Mouse (Mus musculus) heart, embryonic 13.5 days (tissue): ENCODE results near the gene Deup1. TPM values are rescaled to one million over a fixed set of nuclear protein-coding genes. Genes with fewer than 3 reads are reported as not detected.

Experiments used
- ATAC-seq: fragments of 200-750 bp; cut with Nextera tagmentation; 2 replicates; pipeline ENCODE4 v1.8.0; 2017; ENCODE audit warnings: moderate TSS enrichment; ENCODE audit not compliant: insufficient number of reproducible peaks, low FRiP score, low TSS enrichment; ENCODE audit errors: extremely low read depth
- H3K27ac ChIP-seq: fragments of 300-500 bp; sonication (generic); replicated peaks from 2 replicates; pipeline ENCODE4 v1.5.1; 2015; ENCODE audit warnings: moderate library complexity, mild to moderate bottlenecking, inconsistent platforms
- H3K27me3 ChIP-seq: fragments of 300-500 bp; sonication (generic); replicated peaks from 2 replicates; pipeline ENCODE4 v1.6.1; 2015; ENCODE audit warnings: mild to moderate bottlenecking, inconsistent platforms
- H3K36me3 ChIP-seq: fragments of 300-500 bp; sonication (generic); 2 replicates; pipeline ENCODE4 v1.6.1; 2015; ENCODE audit warnings: mild to moderate bottlenecking, inconsistent platforms
- H3K4me1 ChIP-seq: fragments of 300-500 bp; sonication (generic); 2 replicates; pipeline ENCODE4 v1.6.1; 2015; ENCODE audit warnings: inconsistent platforms
- H3K4me2 ChIP-seq: fragments of 300-500 bp; sonication (generic); 2 replicates; pipeline ENCODE4 v1.6.1; 2015; ENCODE audit warnings: inconsistent platforms, mild to moderate bottlenecking, moderate library complexity
- H3K4me3 ChIP-seq: fragments of 300-500 bp; sonication (generic); 2 replicates; pipeline ENCODE4 v1.5.1; 2015; ENCODE audit warnings: moderate library complexity, mild to moderate bottlenecking, inconsistent platforms
- H3K9ac ChIP-seq: fragments of 300-500 bp; sonication (generic); 2 replicates; pipeline ENCODE4 v1.6.1; 2015; ENCODE audit warnings: inconsistent platforms, mild to moderate bottlenecking, moderate library complexity
- H3K9me3 ChIP-seq: fragments of 300-500 bp; sonication (generic); 2 replicates; pipeline ENCODE4 v1.6.1; 2016; ENCODE audit warnings: inconsistent platforms
- WGBS: fragments of 180-500 bp; shearing (Covaris S2); methylation state at CpG from one replicate; pipeline ENCODE4 v1.1.7; 2015; ENCODE audit warnings: mixed read lengths; 5-methylcytosine and 5-hydroxymethylcytosine counted together
- polyA plus RNA-seq: library from polyadenylated mRNA; unstranded; fragments of >200 nt; fragmentation: Nextera tagmentation; extraction: Ambion mirVana; gene quantifications from 2 replicates; pipeline ENCODE4 v1.2.1, GENCODE M21; 2015

Deup1 gene
- polyA plus RNA-seq, 1 experiment from 2014 or later: 0.15 TPM

- H3K4me1 ChIP-seq: no peaks in the 10 kb centered on the region
- no peak overlapping the region for H3K4me2 ChIP-seq
- no peak overlapping the region for H3K27ac ChIP-seq
- no peak for ATAC-seq
- H3K4me3 ChIP-seq: no peak overlapping the region
- no peak overlapping the region for H3K9ac ChIP-seq
- WGBS: 61% methylated on average over 6 of the region's 6 CpGs
- H3K36me3 ChIP-seq: no peaks in the 10 kb centered on the region
- H3K27me3 ChIP-seq: no peaks in the 10 kb centered on the region
- H3K9me3 ChIP-seq: no peaks in the 10 kb centered on the region
These were observed 40.4 kb downstream of the Deup1 start for GRCm38 (mm10) chr9:15587157-15587854.

- H3K27ac ChIP-seq: no peak overlapping the region
- no peak overlapping the region for H3K9ac ChIP-seq
- H3K9me3 ChIP-seq: no peaks in the 10 kb centered on the region
- no peak overlapping the region for H3K4me2 ChIP-seq
- no peaks in the 10 kb centered on the region for H3K4me1 ChIP-seq
- 88% methylated on average over 1 of the region's 1 CpGs for WGBS
- H3K27me3 ChIP-seq: no peaks in the 10 kb centered on the region
- no peak overlapping the region for H3K4me3 ChIP-seq
- no peaks in the 10 kb centered on the region for H3K36me3 ChIP-seq
- no peak for ATAC-seq
These were observed 41.8 kb downstream of the Deup1 start for GRCm38 (mm10) chr9:15585956-15586355.

- Histone ChIP-seq H3K4me3 (no peak overlapping the region), H3K36me3 (no peaks in the 10 kb centered on the region)
These were observed 43.5 kb downstream of the Deup1 start for GRCm38 (mm10) chr9:15584209-15584608.

GRCm38 (mm10) chr9:15582026-15582425 lies 45.7 kb downstream of the Deup1 start:
- Histone ChIP-seq H3K27ac (no peak overlapping the region), H3K36me3 (no peaks in the 10 kb centered on the region), H3K4me1 (no peaks in the 10 kb centered on the region), H3K4me2 (no peak overlapping the region), H3K9ac (no peak overlapping the region), H3K9me3 (no peaks in the 10 kb centered on the region), H3K4me3 (no peak overlapping the region), H3K27me3 (no peaks in the 10 kb centered on the region)
- ATAC-seq: no peak
- WGBS: 85% methylated on average over 5 of the region's 5 CpGs

More at GRCm38 (mm10) chr9:15584209-15584608, 43.5 kb downstream of the Deup1 start:
- Histone ChIP-seq H3K9ac (no peak overlapping the region), H3K9me3 (no peaks in the 10 kb centered on the region), H3K27ac (no peak overlapping the region), H3K27me3 (no peaks in the 10 kb centered on the region), H3K4me2 (no peak overlapping the region), H3K4me1 (no peaks in the 10 kb centered on the region)
- 64% methylated on average over 9 of the region's 9 CpGs for WGBS
- no peak for ATAC-seq

- no peak for ATAC-seq
- Histone ChIP-seq H3K9me3 (no peaks in the 10 kb centered on the region), H3K4me1 (no peaks in the 10 kb centered on the region), H3K4me3 (no peak overlapping the region), H3K27ac (no peak overlapping the region), H3K27me3 (no peaks in the 10 kb centered on the region), H3K4me2 (no peak overlapping the region), H3K36me3 (no peaks in the 10 kb centered on the region), H3K9ac (no peak overlapping the region)
- 72% methylated on average over 6 of the region's 6 CpGs for WGBS
These were observed 47.6 kb downstream of the Deup1 start for GRCm38 (mm10) chr9:15580176-15580575.

GRCm38 (mm10) chr9:15578946-15579345 lies 48.8 kb downstream of the Deup1 start:
- Histone ChIP-seq H3K4me3 (no peak overlapping the region), H3K9ac (no peak overlapping the region), H3K4me2 (no peak overlapping the region), H3K27me3 (no peaks in the 10 kb centered on the region), H3K9me3 (no peaks in the 10 kb centered on the region), H3K27ac (no peak overlapping the region), H3K36me3 (no peaks in the 10 kb centered on the region), H3K4me1 (no peaks in the 10 kb centered on the region)
- WGBS: 84% methylated on average over 9 of the region's 9 CpGs
- ATAC-seq: no peak

GRCm38 (mm10) chr9:15578427-15578826 lies 49.3 kb downstream of the Deup1 start:
- Histone ChIP-seq H3K4me1 (no peaks in the 10 kb centered on the region), H3K9ac (no peak overlapping the region), H3K4me2 (no peak overlapping the region), H3K4me3 (no peak overlapping the region), H3K9me3 (no peaks in the 10 kb centered on the region), H3K27me3 (no peaks in the 10 kb centered on the region), H3K36me3 (no peaks in the 10 kb centered on the region), H3K27ac (no peak overlapping the region)
- WGBS: 57% methylated on average over 1 of the region's 1 CpGs
- no peak for ATAC-seq

GRCm38 (mm10) chr9:15574750-15575454 lies 52.8 kb downstream of the Deup1 start:
- Histone ChIP-seq H3K27ac (no peak overlapping the region), H3K9ac (no peak overlapping the region), H3K4me2 (no peak overlapping the region), H3K9me3 (no peaks in the 10 kb centered on the region), H3K4me3 (no peak overlapping the region), H3K4me1 (no peaks in the 10 kb centered on the region), H3K36me3 (no peaks in the 10 kb centered on the region), H3K27me3 (no peaks in the 10 kb centered on the region)
- 81% methylated on average over 13 of the region's 13 CpGs for WGBS
- no peak for ATAC-seq

GRCm38 (mm10) chr9:15562353-15562752 lies 65.4 kb downstream of the Deup1 start:
- Histone ChIP-seq H3K36me3 (no peaks in the 10 kb centered on the region), H3K27ac (no peak overlapping the region), H3K9me3 (no peaks in the 10 kb centered on the region), H3K4me3 (no peak overlapping the region), H3K9ac (no peak overlapping the region), H3K4me1 (no peaks in the 10 kb centered on the region), H3K27me3 (no peaks in the 10 kb centered on the region), H3K4me2 (no peak overlapping the region)
- no peak for ATAC-seq
- WGBS: 77% methylated on average over 7 of the region's 7 CpGs

GRCm38 (mm10) chr9:15560451-15560850 lies 67.3 kb downstream of the Deup1 start:
- H3K27me3 ChIP-seq: no peaks in the 10 kb centered on the region
- H3K4me3 ChIP-seq: no peak overlapping the region
- no peak overlapping the region for H3K4me2 ChIP-seq
- H3K9ac ChIP-seq: no peak overlapping the region
- 70% methylated on average over 3 of the region's 3 CpGs for WGBS
- H3K27ac ChIP-seq: no peak overlapping the region
- H3K4me1 ChIP-seq: no peaks in the 10 kb centered on the region
- H3K36me3 ChIP-seq: no peaks in the 10 kb centered on the region
- no peaks in the 10 kb centered on the region for H3K9me3 ChIP-seq
- no peak for ATAC-seq

- no peaks in the 10 kb centered on the region for H3K9me3 ChIP-seq
- no peaks in the 10 kb centered on the region for H3K36me3 ChIP-seq
- H3K4me2 ChIP-seq: no peak overlapping the region
- no peak overlapping the region for H3K4me3 ChIP-seq
- WGBS: 84% methylated on average over 8 of the region's 8 CpGs
- H3K27ac ChIP-seq: no peak overlapping the region
- H3K4me1 ChIP-seq: no peaks in the 10 kb centered on the region
- no peak overlapping the region for H3K9ac ChIP-seq
- ATAC-seq: no peak
- no peaks in the 10 kb centered on the region for H3K27me3 ChIP-seq
These were observed 74.4 kb downstream of the Deup1 start for GRCm38 (mm10) chr9:15553322-15553721.
